Mouse (Mus musculus) lung, adult 2 months (tissue): ENCODE data around the gene Ssmem1.
A peak's percentile ranks its signal among the peaks of the same experiment; 100 is the strongest.

Experiments
- CTCF ChIP-seq: fragments of 200-500 bp; IDR thresholded peaks from 2 replicates; pipeline ENCODE4 v1.5.1; 2011; ENCODE audit warnings: mild to moderate bottlenecking, low read length, control low read depth; ENCODE audit not compliant: insufficient read depth
- POLR2A ChIP-seq: fragments of 200-500 bp; IDR thresholded peaks from 2 replicates; pipeline ENCODE4 v1.6.1; 2011; ENCODE audit warnings: low read depth, mild to moderate bottlenecking, control low read depth, low read length, borderline replicate concordance; ENCODE audit errors: extremely low read depth

- no peak for TF ChIP-seq POLR2A
- TF ChIP-seq CTCF = peak; percentile 16; the same call in 1 of the 2 replicates
Measured at GRCm38 (mm10) chr6:30468684-30469083, 41.0 kb upstream of the Ssmem1 start.
